Mouse (Mus musculus): ENCODE results near the gene Mamdc2. TPM values are rescaled to one million over a fixed set of nuclear protein-coding genes. Genes with fewer than 3 reads are reported as not detected.
"Not testable (repeated sequence)": the region's sequence is repeated elsewhere in the genome, so short reads cannot be mapped to it uniquely, and the experiment has no call there.

Mamdc2 gene
- total RNA-seq (2021): under 1 TPM; 0.82 to 0.83 TPM

- DNase-seq: no peak
Observed at GRCm38 (mm10) chr19:23447988-23448497, at the start of gene Mamdc2. TSS of gene Mamdc2 (minus strand) at chr19:23448442.

GRCm38 (mm10) chr19:23498011-23498410, 49.8 kb upstream of the Mamdc2 start:
- no peak for DNase-seq

GRCm38 (mm10) chr19:23497171-23497917, 49.1 kb upstream of the Mamdc2 start:
- DNase-seq: no peak

GRCm38 (mm10) chr19:23496536-23496935, 48.3 kb upstream of the Mamdc2 start:
- DNase-seq: no peak

GRCm38 (mm10) chr19:23492663-23493062, 44.4 kb upstream of the Mamdc2 start:
- DNase-seq: no peak

GRCm38 (mm10) chr19:23490703-23491102, 42.5 kb upstream of the Mamdc2 start:
- not testable (repeated sequence) for DNase-seq

- peak; percentile 16 to 23 for DNase-seq
Observed at GRCm38 (mm10) chr19:23489780-23490179, 41.5 kb upstream of the Mamdc2 start.

GRCm38 (mm10) chr19:23487421-23487820, 39.2 kb upstream of the Mamdc2 start:
- no peak for DNase-seq

GRCm38 (mm10) chr19:23486631-23487270, 38.5 kb upstream of the Mamdc2 start:
- no peak for DNase-seq

GRCm38 (mm10) chr19:23485940-23486600, 37.8 kb upstream of the Mamdc2 start:
- DNase-seq: no peak

- not testable (repeated sequence) for DNase-seq
Observed at GRCm38 (mm10) chr19:23482571-23482970, 34.3 kb upstream of the Mamdc2 start.

- DNase-seq: no peak
Observed at GRCm38 (mm10) chr19:23479597-23479967, 31.3 kb upstream of the Mamdc2 start.

GRCm38 (mm10) chr19:23478895-23479596, 30.8 kb upstream of the Mamdc2 start:
- no peak for DNase-seq

GRCm38 (mm10) chr19:23477826-23478225, 29.6 kb upstream of the Mamdc2 start:
- DNase-seq: no peak

- DNase-seq: no peak
Observed at GRCm38 (mm10) chr19:23467866-23468265, 19.6 kb upstream of the Mamdc2 start.

- DNase-seq: no peak
Observed at GRCm38 (mm10) chr19:23467011-23467410, 18.8 kb upstream of the Mamdc2 start.

GRCm38 (mm10) chr19:23457492-23457891, 9.2 kb upstream of the Mamdc2 start:
- no peak for DNase-seq

- DNase-seq: no peak
Observed at GRCm38 (mm10) chr19:23451361-23451760, 3.1 kb upstream of the Mamdc2 start.

GRCm38 (mm10) chr19:23447221-23447987, 838 bp downstream of the Mamdc2 start:
- DNase-seq: peak in 1 of 2 experiments; percentile 2

- DNase-seq: no peak
Observed at GRCm38 (mm10) chr19:23444910-23445845, 3.1 kb downstream of the Mamdc2 start.

- DNase-seq: no peak
Observed at GRCm38 (mm10) chr19:23435731-23436130, 12.5 kb downstream of the Mamdc2 start.

Data from layer of hippocampus, postnatal 36 days (tissue).